Mouse (Mus musculus) small intestine, adult 2 months (tissue): ENCODE measurements around the gene 0610009B22Rik.

Experiments used
- CTCF ChIP-seq: fragments of 200-500 bp; IDR thresholded peaks from 2 replicates; pipeline ENCODE4 v1.5.1; 2012; ENCODE audit warnings: low read depth, mild to moderate bottlenecking, control low read depth, inconsistent platforms, low read length, moderate library complexity, mixed read lengths; ENCODE audit not compliant: insufficient replicate concordance, insufficient read length; ENCODE audit errors: extremely low read depth
- POLR2A ChIP-seq: fragments of 200-500 bp; IDR thresholded peaks from 2 replicates; pipeline ENCODE4 v1.6.1; 2012; ENCODE audit warnings: low read depth, mild to moderate bottlenecking, control low read depth, inconsistent platforms, low read length, moderate library complexity

GRCm38 (mm10) chr11:51679466-51679865 is 9.2 kb downstream of the 0610009B22Rik start:
- TF ChIP-seq POLR2A = no peak
- no peak for TF ChIP-seq CTCF
